Mouse (Mus musculus) thymus, postnatal 4 days (tissue): ENCODE data around the gene Slc35c1.
"Not testable (repeated sequence)": the region's sequence is repeated elsewhere in the genome, so short reads cannot be mapped to it uniquely, and the experiment has no call there.

ENCODE experiments used
- DNase-seq: peaks from one replicate; pipeline ENCODE4 v3.0.0; 2021

Gene Slc35c1

GRCm38 (mm10) chr2:92459921-92460707 lies at the start of gene Slc35c1:
Gene Slc35c1, minus strand, starts transcription at chr2:92460538.
- peak; percentile 80 for DNase-seq

GRCm38 (mm10) chr2:92505291-92505690 lies 45.0 kb upstream of the Slc35c1 start:
- DNase-seq = no peak

GRCm38 (mm10) chr2:92503421-92503820 lies 43.1 kb upstream of the Slc35c1 start:
- DNase-seq = no peak

GRCm38 (mm10) chr2:92499701-92500322 lies 39.5 kb upstream of the Slc35c1 start:
- no peak for DNase-seq

- no peak for DNase-seq
Observed at GRCm38 (mm10) chr2:92497112-92497511, 36.8 kb upstream of the Slc35c1 start.

GRCm38 (mm10) chr2:92496681-92497080 lies 36.3 kb upstream of the Slc35c1 start:
- no peak for DNase-seq

- no peak for DNase-seq
Observed at GRCm38 (mm10) chr2:92494956-92495355, 34.6 kb upstream of the Slc35c1 start.

GRCm38 (mm10) chr2:92494423-92494822 lies 34.1 kb upstream of the Slc35c1 start:
- no peak for DNase-seq

GRCm38 (mm10) chr2:92493656-92494390 lies 33.5 kb upstream of the Slc35c1 start:
- DNase-seq = no peak

- no peak for DNase-seq
Observed at GRCm38 (mm10) chr2:92491950-92492501, 31.7 kb upstream of the Slc35c1 start.

- no peak for DNase-seq
Observed at GRCm38 (mm10) chr2:92490541-92490940, 30.2 kb upstream of the Slc35c1 start.

GRCm38 (mm10) chr2:92487791-92488190 lies 27.5 kb upstream of the Slc35c1 start:
- no peak for DNase-seq

GRCm38 (mm10) chr2:92486911-92487310 lies 26.6 kb upstream of the Slc35c1 start:
- no peak for DNase-seq

GRCm38 (mm10) chr2:92486403-92486802 lies 26.1 kb upstream of the Slc35c1 start:
- peak; percentile 94 for DNase-seq

GRCm38 (mm10) chr2:92485640-92486295 lies 25.4 kb upstream of the Slc35c1 start:
- peak; percentile 82 for DNase-seq

- peak; percentile 67 for DNase-seq
Observed at GRCm38 (mm10) chr2:92484256-92485025, 24.1 kb upstream of the Slc35c1 start.

GRCm38 (mm10) chr2:92483505-92483904 lies 23.2 kb upstream of the Slc35c1 start:
- no peak for DNase-seq

- DNase-seq = no peak
Observed at GRCm38 (mm10) chr2:92482551-92482950, 22.2 kb upstream of the Slc35c1 start.

- DNase-seq = no peak
Observed at GRCm38 (mm10) chr2:92478313-92478688, 18.0 kb upstream of the Slc35c1 start.

- no peak for DNase-seq
Observed at GRCm38 (mm10) chr2:92477672-92478312, 17.5 kb upstream of the Slc35c1 start.

GRCm38 (mm10) chr2:92476580-92476979 lies 16.2 kb upstream of the Slc35c1 start:
- not testable (repeated sequence) for DNase-seq

- DNase-seq = no peak
Observed at GRCm38 (mm10) chr2:92475711-92476110, 15.4 kb upstream of the Slc35c1 start.
